Mouse (Mus musculus): ENCODE measurements at regions not wholly inside any gene's neighbourhood (a gene's known extent, or its start where the extent isn't known, plus 50 kb on each side); places are given as distances from the start of the nearest gene placed in this dataset.

DNA sequence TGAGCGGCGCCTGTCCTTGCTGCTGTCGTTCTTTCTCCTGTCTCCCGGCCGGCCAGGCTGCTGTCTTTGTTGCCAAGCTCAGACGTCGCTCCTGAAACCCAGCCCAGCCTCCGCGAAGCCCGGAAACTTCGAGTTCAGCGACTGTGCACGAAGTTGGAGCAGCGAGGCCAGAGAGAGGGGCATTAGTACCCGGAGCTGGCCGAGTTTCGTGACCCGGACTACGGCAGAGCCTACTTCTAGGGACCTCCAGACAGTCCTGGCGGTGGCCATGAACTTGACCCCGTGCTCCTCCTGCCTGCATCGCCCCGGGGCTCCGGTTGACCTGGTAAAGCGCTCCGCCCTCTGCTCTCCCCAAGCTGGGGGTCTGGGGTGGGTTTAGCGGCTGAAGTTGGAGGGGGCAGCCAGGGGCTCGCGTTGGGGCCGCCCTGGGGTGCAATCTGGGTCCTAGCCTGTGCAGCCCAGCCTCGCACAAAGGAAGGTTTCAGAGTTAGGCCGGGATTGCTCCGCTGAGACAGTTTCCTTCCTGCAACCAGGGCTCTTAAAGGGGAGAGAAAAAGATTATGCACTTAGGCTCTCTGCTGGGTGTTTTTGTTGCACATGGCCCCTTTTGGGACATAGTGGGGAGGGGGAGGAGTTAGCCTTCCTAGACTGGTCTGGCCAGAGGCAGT is 63.8 kb upstream of the Wnt7b start:
- no peak for TF ChIP-seq CTCF (IDR thresholded peaks at IDR 0.05; ENCODE audit: low read depth)
- Histone ChIP-seq H3K4me1 (replicated peaks; ENCODE audit: insufficient read depth, low read length) (peaks cover 9% of the 10 kb centered on the region; the same call in 1 of the 2 replicates), H3K36me3 (ENCODE audit: insufficient read depth, low read length) (no peaks in the 10 kb centered on the region), H3K27me3 (ENCODE audit: insufficient read depth, low read length) (no peaks in the 10 kb centered on the region), H3K9ac (ENCODE audit: low read depth, low read length) (peak overlapping the region; percentile 71), H3K4me2 (ENCODE audit: low read length) (peak overlapping the region; percentile 64), H3K9me3 (replicated peaks; ENCODE audit: low read length) (no peaks in the 10 kb centered on the region), H3K27ac (peak overlapping the region; percentile 87), H3K4me3 (replicated peaks; ENCODE audit: low read depth, low read length) (peak overlapping the region; percentile 38)
- ATAC-seq (replicated peaks; ENCODE audit: low FRiP score, low read depth) (peak; percentile 69), DNase-seq (ENCODE audit: low spot score) (peak; percentile 75)
- 2% methylated on average over 33 of the region's 33 CpGs for WGBS

DNA sequence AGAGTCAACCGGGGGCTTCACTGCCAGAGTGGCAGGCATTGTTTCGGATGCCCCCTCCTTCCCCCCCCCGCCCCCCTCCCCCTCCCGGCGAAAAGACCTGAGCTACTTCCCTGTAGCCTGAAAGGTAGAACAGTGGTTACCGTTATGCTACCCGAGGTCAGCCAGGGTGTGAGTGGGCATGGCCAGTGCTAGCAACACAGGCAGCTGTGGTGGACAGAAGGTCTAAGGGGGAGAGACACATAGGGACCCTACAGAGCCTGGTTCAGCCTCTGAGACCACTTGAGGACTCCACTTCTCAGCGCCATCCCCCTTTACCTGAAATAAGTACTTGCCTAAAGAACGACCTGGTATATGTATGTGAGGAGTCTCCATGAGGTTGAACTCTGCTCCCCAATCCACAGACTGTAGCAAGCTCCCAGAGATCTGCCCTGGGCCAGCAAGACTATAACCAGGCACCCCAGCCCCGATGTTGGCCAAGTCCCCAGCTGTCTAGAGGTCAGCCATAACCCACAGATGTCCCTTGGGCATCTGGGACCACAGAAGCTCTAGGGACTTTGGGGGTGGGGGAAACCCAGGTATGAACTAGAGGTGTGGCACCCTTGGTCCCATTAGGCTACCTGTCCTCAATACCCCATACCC is 64.5 kb upstream of the Wnt7b start:
- Histone ChIP-seq H3K27me3 (ENCODE audit: insufficient read depth, low read length) (no peaks in the 10 kb centered on the region), H3K4me2 (ENCODE audit: low read length) (peak overlapping the region; percentile 64), H3K4me3 (replicated peaks; ENCODE audit: low read depth, low read length) (peak overlapping the region; percentile 38), H3K4me1 (replicated peaks; ENCODE audit: insufficient read depth, low read length) (peaks cover 9% of the 10 kb centered on the region; the same call in 1 of the 2 replicates), H3K9ac (ENCODE audit: low read depth, low read length) (peak overlapping the region; percentile 71), H3K36me3 (ENCODE audit: insufficient read depth, low read length) (no peaks in the 10 kb centered on the region), H3K27ac (peak overlapping the region; percentile 87), H3K9me3 (replicated peaks; ENCODE audit: low read length) (no peaks in the 10 kb centered on the region)
- TF ChIP-seq CTCF (IDR thresholded peaks at IDR 0.05; ENCODE audit: low read depth): no peak
- WGBS: 29% methylated on average over 9 of the region's 10 CpGs
- ATAC-seq (replicated peaks; ENCODE audit: low FRiP score, low read depth): no peak; the same call in 1 of the 2 replicates
- no peak for DNase-seq (ENCODE audit: low spot score)

DNA sequence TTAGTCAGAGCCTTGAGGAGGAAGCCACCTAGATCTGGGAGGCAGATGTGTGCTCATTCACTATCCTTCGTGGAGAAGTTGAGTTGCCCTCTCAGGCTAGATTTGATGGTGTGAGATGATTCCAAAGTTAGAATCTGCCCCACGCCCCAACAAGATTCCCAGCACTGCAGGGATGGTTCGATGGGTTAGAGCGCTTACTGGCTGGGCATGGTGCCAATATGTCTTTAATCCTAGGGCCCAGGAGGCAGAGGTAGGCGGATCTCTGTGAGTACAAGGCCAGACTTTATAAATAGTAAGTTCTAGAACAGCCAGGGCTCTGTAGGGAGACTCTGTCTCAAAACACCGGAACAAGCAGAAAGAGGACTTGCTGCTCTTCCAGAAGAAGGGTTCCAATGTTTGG is 65.3 kb upstream of the Wnt7b start:
- Histone ChIP-seq H3K4me1 (replicated peaks; ENCODE audit: insufficient read depth, low read length) (peaks cover 12% of the 10 kb centered on the region; the same call in 1 of the 2 replicates), H3K9me3 (replicated peaks; ENCODE audit: low read length) (no peaks in the 10 kb centered on the region), H3K27me3 (ENCODE audit: insufficient read depth, low read length) (no peaks in the 10 kb centered on the region), H3K27ac (no peak overlapping the region), H3K4me2 (ENCODE audit: low read length) (no peak overlapping the region), H3K4me3 (replicated peaks; ENCODE audit: low read depth, low read length) (no peak overlapping the region), H3K9ac (ENCODE audit: low read depth, low read length) (0 out of 2 replicates have a peak overlapping the region, but pooled peaks have one; percentile 4), H3K36me3 (ENCODE audit: insufficient read depth, low read length) (no peaks in the 10 kb centered on the region)
- 63% methylated on average over 6 of the region's 6 CpGs for WGBS
- TF ChIP-seq CTCF (IDR thresholded peaks at IDR 0.05; ENCODE audit: low read depth): no peak
- ATAC-seq (replicated peaks; ENCODE audit: low FRiP score, low read depth) (no peak), DNase-seq (ENCODE audit: low spot score) (no peak)

DNA sequence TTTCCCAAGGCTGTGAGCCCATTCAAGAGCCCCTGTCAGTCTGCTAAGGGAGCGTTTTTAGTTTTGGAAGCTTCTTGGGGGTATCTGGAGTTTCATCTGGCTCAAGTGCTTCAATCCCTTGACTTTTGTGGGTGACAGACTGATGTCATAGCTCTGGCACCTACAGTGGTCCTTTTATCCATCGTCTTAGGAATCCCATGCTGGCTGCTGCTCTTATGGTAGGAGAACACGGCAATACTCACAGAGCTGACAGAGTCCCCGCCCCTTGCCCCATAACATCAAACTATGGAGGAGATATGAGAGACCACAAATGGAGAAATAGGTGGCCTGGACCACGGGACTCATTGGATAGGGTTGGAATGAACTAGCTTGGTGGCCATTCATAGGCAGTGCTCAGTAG is 68.0 kb upstream of the Wnt7b start:
- no peak overlapping the region for H3K4me2 ChIP-seq (ENCODE audit: low read length)
- WGBS: 82% methylated on average over 5 of the region's 5 CpGs
- no peak for ATAC-seq (replicated peaks; ENCODE audit: low FRiP score, low read depth)
- no peak for TF ChIP-seq CTCF (IDR thresholded peaks at IDR 0.05; ENCODE audit: low read depth)
- H3K4me3 ChIP-seq (replicated peaks; ENCODE audit: low read depth, low read length): no peak overlapping the region
- no peaks in the 10 kb centered on the region for H3K36me3 ChIP-seq (ENCODE audit: insufficient read depth, low read length)
- H3K27me3 ChIP-seq (ENCODE audit: insufficient read depth, low read length): no peaks in the 10 kb centered on the region
- H3K9ac ChIP-seq (ENCODE audit: low read depth, low read length): no peak overlapping the region
- no peaks in the 10 kb centered on the region for H3K9me3 ChIP-seq (replicated peaks; ENCODE audit: low read length)
- H3K27ac ChIP-seq: no peak overlapping the region
- no peak for DNase-seq (ENCODE audit: low spot score)
- peaks cover 32% of the 10 kb centered on the region for H3K4me1 ChIP-seq (replicated peaks; ENCODE audit: insufficient read depth, low read length)

DNA sequence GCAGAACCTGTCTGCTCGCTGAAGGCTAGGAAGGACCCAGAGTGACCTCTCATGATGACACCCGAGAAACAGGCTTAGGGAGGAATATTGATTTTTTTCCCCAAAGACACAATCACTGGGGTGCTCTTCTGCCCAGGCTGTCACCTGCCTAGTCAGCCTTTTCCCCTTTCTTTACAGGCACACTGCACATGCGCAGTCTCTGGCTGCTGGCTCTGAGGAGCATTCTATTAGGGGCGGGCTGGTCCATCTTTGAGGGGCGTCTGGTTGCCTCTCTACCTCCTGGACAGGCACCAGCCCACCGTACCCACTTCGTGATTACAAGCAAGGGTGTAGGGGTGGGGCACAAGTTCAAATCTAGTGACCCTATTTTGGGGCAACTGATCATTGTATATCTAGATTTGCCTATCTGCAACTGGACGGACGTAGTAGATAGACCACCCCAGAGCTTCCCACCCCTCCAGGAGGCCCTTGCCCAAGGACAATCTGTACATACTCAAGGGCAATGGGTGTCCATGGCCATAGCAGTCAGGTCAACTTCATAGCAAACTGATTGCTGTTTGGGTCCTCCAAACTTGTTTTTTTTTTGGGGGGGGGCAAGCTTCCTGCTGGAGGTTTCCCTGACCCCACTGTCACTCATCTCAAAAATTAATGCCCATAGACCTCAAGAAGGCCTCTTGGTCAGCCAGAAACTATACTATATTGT is 69.6 kb upstream of the Wnt7b start:
- Histone ChIP-seq H3K9ac (ENCODE audit: low read depth, low read length) (no peak overlapping the region), H3K4me1 (replicated peaks; ENCODE audit: insufficient read depth, low read length) (peaks cover 36% of the 10 kb centered on the region), H3K4me2 (ENCODE audit: low read length) (no peak overlapping the region), H3K27me3 (ENCODE audit: insufficient read depth, low read length) (no peaks in the 10 kb centered on the region), H3K36me3 (ENCODE audit: insufficient read depth, low read length) (no peaks in the 10 kb centered on the region), H3K9me3 (replicated peaks; ENCODE audit: low read length) (no peaks in the 10 kb centered on the region), H3K4me3 (replicated peaks; ENCODE audit: low read depth, low read length) (no peak overlapping the region), H3K27ac (no peak overlapping the region)
- DNase-seq (ENCODE audit: low spot score) (no peak), ATAC-seq (replicated peaks; ENCODE audit: low FRiP score, low read depth) (no peak)
- TF ChIP-seq CTCF (IDR thresholded peaks at IDR 0.05; ENCODE audit: low read depth): no peak
- 90% methylated on average over 9 of the region's 9 CpGs for WGBS

DNA sequence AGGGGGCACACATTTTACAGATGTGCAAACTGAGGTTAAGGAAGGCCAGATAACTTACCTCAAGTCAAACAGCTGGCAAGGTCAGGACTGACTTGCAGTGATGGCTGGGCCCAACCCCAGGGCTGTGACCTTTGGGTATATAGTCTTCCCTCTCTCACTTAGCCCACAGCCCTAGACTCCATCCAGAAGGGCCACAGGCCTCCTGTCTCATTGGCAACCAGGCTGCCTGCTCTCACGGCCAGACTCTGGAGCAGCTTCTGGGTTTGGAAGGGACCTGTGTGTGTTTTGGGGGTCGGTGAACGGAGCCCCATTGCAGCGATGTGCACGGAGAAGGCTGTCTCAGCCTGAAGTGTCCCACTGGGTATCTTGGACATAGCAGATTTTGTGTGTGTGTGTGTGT is 70.2 kb upstream of the Wnt7b start:
- Histone ChIP-seq H3K4me1 (replicated peaks; ENCODE audit: insufficient read depth, low read length) (peaks cover 32% of the 10 kb centered on the region), H3K27ac (peak overlapping the region; percentile 100), H3K9me3 (replicated peaks; ENCODE audit: low read length) (no peaks in the 10 kb centered on the region), H3K4me2 (ENCODE audit: low read length) (peak overlapping the region; percentile 93), H3K4me3 (replicated peaks; ENCODE audit: low read depth, low read length) (no peak overlapping the region), H3K9ac (ENCODE audit: low read depth, low read length) (peak overlapping the region; percentile 93; the same call in 1 of the 2 replicates), H3K27me3 (ENCODE audit: insufficient read depth, low read length) (no peaks in the 10 kb centered on the region), H3K36me3 (ENCODE audit: insufficient read depth, low read length) (no peaks in the 10 kb centered on the region)
- DNase-seq (ENCODE audit: low spot score): no peak
- no peak for ATAC-seq (replicated peaks; ENCODE audit: low FRiP score, low read depth)
- whole genome bisulfite sequencing: 86% methylated on average over 5 of the region's 5 CpGs
- no peak for TF ChIP-seq CTCF (IDR thresholded peaks at IDR 0.05; ENCODE audit: low read depth)
